Mouse (Mus musculus): ENCODE data around the gene Prc1. TPM values are rescaled to one million over a fixed set of nuclear protein-coding genes. Genes with fewer than 3 reads are reported as not detected.

The Prc1 gene
- polyA plus RNA-seq (2012; rRNA removed): 80.6 and 84.4 TPM in 2 replicates

- Histone ChIP-seq H3K27me3 (ENCODE audit: control insufficient read depth, insufficient read depth, low read length) (no peaks in the 10 kb centered on the region), H3K4me3 (ENCODE audit: control insufficient read depth, insufficient read depth, low read length) (peak within 1 kb of the TSS; percentile 85), H3K4me1 (replicated peaks; ENCODE audit: control insufficient read depth, insufficient read depth, low read length) (no peaks in the 10 kb centered on the region; the same call in 1 of the 2 replicates), H3K36me3 (ENCODE audit: control insufficient read depth, insufficient read depth, low read length) (no peaks in the 10 kb centered on the region), H3K27ac (ENCODE audit: control insufficient read depth, insufficient read depth, low read length) (no peak within 1 kb of the TSS)
- peak; percentile 99 for DNase-seq
- under 1% methylated on average over 52 of the region's 52 CpGs for WGBS
- TF ChIP-seq CTCF (IDR thresholded peaks at IDR 0.05; ENCODE audit: borderline replicate concordance, control insufficient read depth, extremely low read depth, insufficient read depth, low read length, poor library complexity) (0 out of 2 replicates have a peak, but pooled peaks have one; percentile 36), POLR2A (IDR thresholded peaks at IDR 0.05; ENCODE audit: control insufficient read depth, extremely low read depth, insufficient read depth, low read length, poor library complexity) (peak; percentile 76)
These were observed at the start of gene Prc1 for GRCm38 (mm10) chr7:80294062-80294763. Prc1 (plus strand) TSS chr7:80294450.

DNA sequence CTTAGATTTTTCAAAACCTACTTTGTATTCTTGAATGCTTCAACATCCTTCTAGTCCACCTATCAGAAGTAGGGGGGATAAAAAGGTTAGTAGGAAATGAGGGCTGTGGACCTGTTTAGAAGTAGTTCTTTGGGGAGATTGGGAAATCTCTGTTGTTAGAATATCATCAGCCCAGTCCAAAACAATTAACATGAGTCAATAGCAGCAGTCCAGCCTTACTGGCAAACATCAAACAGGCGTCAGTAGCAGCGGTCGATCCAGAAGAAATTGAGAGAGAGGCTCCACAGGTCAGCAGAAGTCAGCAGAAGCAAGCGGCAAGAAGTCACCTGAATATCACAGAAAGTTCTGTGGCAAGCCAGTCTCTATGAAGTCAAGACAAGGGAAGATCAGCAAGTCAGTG lies 49.4 kb upstream of the Prc1 start:
- over 99% methylated on average over 4 of the region's 4 CpGs for WGBS
- Histone ChIP-seq H3K27me3 (ENCODE audit: control insufficient read depth, insufficient read depth, low read length) (no peaks in the 10 kb centered on the region), H3K4me1 (replicated peaks; ENCODE audit: control insufficient read depth, insufficient read depth, low read length) (0 out of 2 replicates have a peak, but pooled peaks cover 2% of the 10 kb centered on the region), H3K4me3 (ENCODE audit: control insufficient read depth, insufficient read depth, low read length) (no peak overlapping the region), H3K27ac (ENCODE audit: control insufficient read depth, insufficient read depth, low read length) (no peak overlapping the region), H3K36me3 (ENCODE audit: control insufficient read depth, insufficient read depth, low read length) (peaks cover 8% of the 10 kb centered on the region; the same call in 1 of the 2 replicates)
- no peak for DNase-seq
- TF ChIP-seq POLR2A (IDR thresholded peaks at IDR 0.05; ENCODE audit: control insufficient read depth, extremely low read depth, insufficient read depth, low read length, poor library complexity) (no peak), CTCF (IDR thresholded peaks at IDR 0.05; ENCODE audit: borderline replicate concordance, control insufficient read depth, extremely low read depth, insufficient read depth, low read length, poor library complexity) (no peak)

DNA sequence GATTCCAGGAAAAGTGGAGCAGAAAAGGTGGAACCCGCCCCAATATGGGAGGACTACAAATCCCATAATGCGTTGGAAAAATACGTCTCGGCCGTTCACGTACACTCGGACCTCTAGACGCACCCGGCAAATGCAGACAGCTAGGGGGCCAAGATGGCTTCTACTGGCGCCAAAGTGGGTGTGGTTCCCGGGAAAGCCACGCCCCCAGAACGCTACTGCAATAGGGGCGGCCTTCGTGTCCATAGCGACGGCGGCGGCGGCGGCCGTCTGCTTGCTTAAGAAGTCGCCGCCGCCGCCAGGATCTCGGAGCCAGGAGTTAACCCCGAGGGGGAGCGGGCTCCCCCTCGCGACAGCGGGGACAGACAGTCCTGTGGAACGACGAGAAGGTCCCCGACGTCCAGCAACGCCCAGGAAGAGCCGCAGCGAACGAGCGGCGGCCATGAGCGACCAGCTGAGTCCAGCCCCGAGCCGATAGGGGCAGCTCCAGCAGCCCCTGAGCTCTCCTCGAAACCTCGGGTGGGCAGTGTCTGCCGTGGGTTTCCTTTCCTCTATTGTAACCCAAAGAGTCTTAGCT lies 48.0 kb upstream of the Prc1 start, which contains the start of gene Ttll13:
Gene Ttll13, plus strand, starts transcription at position 229 of the 574 bp plus-strand sequence.
- Histone ChIP-seq H3K4me3 (ENCODE audit: control insufficient read depth, insufficient read depth, low read length) (peak within 1 kb of the TSS; percentile 48), H3K4me1 (replicated peaks; ENCODE audit: control insufficient read depth, insufficient read depth, low read length) (0 out of 2 replicates have a peak, but pooled peaks cover 2% of the 10 kb centered on the region), H3K36me3 (ENCODE audit: control insufficient read depth, insufficient read depth, low read length) (no peaks in the 10 kb centered on the region), H3K27me3 (ENCODE audit: control insufficient read depth, insufficient read depth, low read length) (no peaks in the 10 kb centered on the region), H3K27ac (ENCODE audit: control insufficient read depth, insufficient read depth, low read length) (no peak within 1 kb of the TSS)
- peak; percentile 96 for DNase-seq
- WGBS: under 1% methylated on average over 48 of the region's 48 CpGs
- peak; percentile 82 for TF ChIP-seq CTCF (IDR thresholded peaks at IDR 0.05; ENCODE audit: borderline replicate concordance, control insufficient read depth, extremely low read depth, insufficient read depth, low read length, poor library complexity)
- no peak for TF ChIP-seq POLR2A (IDR thresholded peaks at IDR 0.05; ENCODE audit: control insufficient read depth, extremely low read depth, insufficient read depth, low read length, poor library complexity)

GRCm38 (mm10) chr7:80246859-80247258 lies 47.4 kb upstream of the Prc1 start:
- TF ChIP-seq POLR2A (IDR thresholded peaks at IDR 0.05; ENCODE audit: control insufficient read depth, extremely low read depth, insufficient read depth, low read length, poor library complexity) (no peak), CTCF (IDR thresholded peaks at IDR 0.05; ENCODE audit: borderline replicate concordance, control insufficient read depth, extremely low read depth, insufficient read depth, low read length, poor library complexity) (no peak)
- Histone ChIP-seq H3K27me3 (ENCODE audit: control insufficient read depth, insufficient read depth, low read length) (no peaks in the 10 kb centered on the region), H3K27ac (ENCODE audit: control insufficient read depth, insufficient read depth, low read length) (no peak overlapping the region), H3K4me3 (ENCODE audit: control insufficient read depth, insufficient read depth, low read length) (no peak overlapping the region), H3K36me3 (ENCODE audit: control insufficient read depth, insufficient read depth, low read length) (no peaks in the 10 kb centered on the region), H3K4me1 (replicated peaks; ENCODE audit: control insufficient read depth, insufficient read depth, low read length) (0 out of 2 replicates have a peak, but pooled peaks cover 2% of the 10 kb centered on the region)
- WGBS: 16% methylated on average over 7 of the region's 7 CpGs
- DNase-seq: peak; percentile 19

DNA sequence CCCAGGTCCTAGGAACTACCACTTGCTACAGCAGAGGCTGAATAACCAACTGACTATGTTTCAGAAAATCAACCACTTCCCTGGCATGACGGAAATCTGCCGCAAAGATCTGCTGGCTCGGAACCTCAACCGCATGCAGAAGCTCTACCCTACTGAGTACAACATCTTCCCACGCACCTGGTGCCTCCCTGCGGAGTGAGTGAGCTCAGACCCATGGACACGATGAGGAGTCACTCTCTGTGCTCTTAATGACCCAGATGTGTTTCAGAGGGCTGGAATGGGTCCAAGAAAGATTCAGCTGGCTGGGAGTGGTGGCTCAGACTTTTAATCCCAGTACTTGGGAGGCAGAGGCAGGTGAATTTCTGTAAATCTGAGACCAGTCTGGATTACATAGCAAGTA lies 41.8 kb upstream of the Prc1 start:
- no peaks in the 10 kb centered on the region for H3K36me3 ChIP-seq (ENCODE audit: control insufficient read depth, insufficient read depth, low read length)
- DNase-seq: no peak
- no peak overlapping the region for H3K4me3 ChIP-seq (ENCODE audit: control insufficient read depth, insufficient read depth, low read length)
- no peaks in the 10 kb centered on the region for H3K27me3 ChIP-seq (ENCODE audit: control insufficient read depth, insufficient read depth, low read length)
- TF ChIP-seq POLR2A (IDR thresholded peaks at IDR 0.05; ENCODE audit: control insufficient read depth, extremely low read depth, insufficient read depth, low read length, poor library complexity): no peak
- no peak for TF ChIP-seq CTCF (IDR thresholded peaks at IDR 0.05; ENCODE audit: borderline replicate concordance, control insufficient read depth, extremely low read depth, insufficient read depth, low read length, poor library complexity)
- no peak overlapping the region for H3K27ac ChIP-seq (ENCODE audit: control insufficient read depth, insufficient read depth, low read length)
- peaks cover 10% of the 10 kb centered on the region for H3K4me1 ChIP-seq (replicated peaks; ENCODE audit: control insufficient read depth, insufficient read depth, low read length)
- 85% methylated on average over 7 of the region's 7 CpGs for WGBS

- TF ChIP-seq CTCF (IDR thresholded peaks at IDR 0.05; ENCODE audit: borderline replicate concordance, control insufficient read depth, extremely low read depth, insufficient read depth, low read length, poor library complexity) (no peak), POLR2A (IDR thresholded peaks at IDR 0.05; ENCODE audit: control insufficient read depth, extremely low read depth, insufficient read depth, low read length, poor library complexity) (no peak)
- Histone ChIP-seq H3K4me3 (ENCODE audit: control insufficient read depth, insufficient read depth, low read length) (no peak overlapping the region), H3K27ac (ENCODE audit: control insufficient read depth, insufficient read depth, low read length) (no peak overlapping the region), H3K4me1 (replicated peaks; ENCODE audit: control insufficient read depth, insufficient read depth, low read length) (peaks cover 10% of the 10 kb centered on the region), H3K27me3 (ENCODE audit: control insufficient read depth, insufficient read depth, low read length) (no peaks in the 10 kb centered on the region), H3K36me3 (ENCODE audit: control insufficient read depth, insufficient read depth, low read length) (no peaks in the 10 kb centered on the region)
- 94% methylated on average over 11 of the region's 11 CpGs for WGBS
- no peak for DNase-seq
These were observed 41.4 kb upstream of the Prc1 start for GRCm38 (mm10) chr7:80252886-80253285.

Measured in thymus, adult 2 months (tissue).